Mouse (Mus musculus) lung, adult 2 months (tissue): ENCODE measurements around the gene Stpg4. TPM values are rescaled to one million over a fixed set of nuclear protein-coding genes. Genes with fewer than 3 reads are reported as not detected.

Experiments used
- DNase-seq: peaks from one replicate; pipeline ENCODE4 v3.0.0; 2022
- H3K4me1 ChIP-seq: fragments of 200-500 bp; 2 replicates; pipeline ENCODE4 v1.6.1; 2011; ENCODE audit warnings: low read length; ENCODE audit not compliant: control insufficient read depth, insufficient read depth
- H3K4me3 ChIP-seq: fragments of 200-500 bp; replicated peaks from 2 replicates; pipeline ENCODE3; 2011; ENCODE audit warnings: low read depth, mild to moderate bottlenecking, control low read depth, low read length; ENCODE audit errors: extremely low read depth
- CTCF ChIP-seq: fragments of 200-500 bp; IDR thresholded peaks from 2 replicates; pipeline ENCODE4 v1.5.1; 2011; ENCODE audit warnings: mild to moderate bottlenecking, low read length, control low read depth; ENCODE audit not compliant: insufficient read depth
- POLR2A ChIP-seq: fragments of 200-500 bp; IDR thresholded peaks from 2 replicates; pipeline ENCODE4 v1.6.1; 2011; ENCODE audit warnings: low read depth, mild to moderate bottlenecking, control low read depth, low read length, borderline replicate concordance; ENCODE audit errors: extremely low read depth
- WGBS: fragments of 180-500 bp; shearing (Covaris S2); methylation state at CpG from one replicate; pipeline ENCODE4 v1.1.7; 2018; 5-methylcytosine and 5-hydroxymethylcytosine counted together
- polyA plus RNA-seq: library from polyadenylated mRNA; depleted of rRNA; stranded (reverse); fragments of >200 nt; gene quantifications from 2 replicates; pipeline ENCODE4 v1.2.3, GENCODE M21; 2012

Gene Stpg4
- polyA plus RNA-seq, 1 experiment, result not detected

DNA sequence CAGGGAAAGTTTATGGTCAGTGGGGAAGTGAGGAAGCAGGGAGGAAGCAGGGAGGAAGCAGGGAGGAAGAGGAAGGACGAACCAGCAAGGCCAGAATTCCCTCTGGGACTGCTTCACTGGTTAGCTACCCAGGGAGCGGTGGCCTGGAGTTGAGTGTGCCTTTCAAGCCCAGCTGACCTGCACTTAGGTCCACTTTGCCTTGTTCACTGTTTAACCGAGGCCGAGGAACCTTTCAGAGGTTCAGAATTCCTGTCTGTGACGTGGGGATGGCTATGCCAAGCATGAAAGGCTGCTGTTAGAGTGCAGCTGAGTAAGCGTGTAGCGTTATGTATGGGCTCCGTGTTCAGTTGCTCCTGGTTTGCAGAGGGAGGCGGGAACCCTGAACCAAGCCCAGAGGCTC is 54.2 kb downstream of the Stpg4 start:
- Histone ChIP-seq H3K4me3 (no peak overlapping the region), H3K4me1 (peaks cover 8% of the 10 kb centered on the region)
- no peak for DNase-seq
- TF ChIP-seq POLR2A, result no peak
- TF ChIP-seq CTCF, result no peak
- 82% methylated on average over 9 of the region's 9 CpGs for WGBS

DNA sequence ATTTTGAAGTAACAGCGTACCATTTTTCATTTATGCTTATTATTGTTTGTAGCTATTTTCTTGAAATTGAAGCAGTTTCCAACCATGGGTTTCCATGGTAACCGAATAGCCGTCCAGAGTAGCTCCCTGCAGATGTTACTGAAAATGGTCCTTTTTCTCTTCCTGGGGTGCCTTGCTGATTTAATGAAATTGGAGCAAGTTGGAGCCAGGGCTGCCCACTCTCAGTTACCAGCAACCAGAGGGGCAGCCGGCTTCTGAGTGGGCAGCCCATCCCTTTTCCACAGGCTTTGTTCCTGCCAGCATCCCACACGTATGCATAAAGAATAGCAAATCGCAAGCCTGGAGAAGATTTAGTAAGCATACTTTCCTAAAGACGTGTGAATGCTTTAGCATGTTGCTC is 55.4 kb downstream of the Stpg4 start:
- DNase-seq, result no peak
- TF ChIP-seq CTCF (no peak), POLR2A (no peak)
- H3K4me1 ChIP-seq, result peaks cover 15% of the 10 kb centered on the region
- WGBS, result 88% methylated on average over 7 of the region's 7 CpGs
- H3K4me3 ChIP-seq, result no peak overlapping the region

DNA sequence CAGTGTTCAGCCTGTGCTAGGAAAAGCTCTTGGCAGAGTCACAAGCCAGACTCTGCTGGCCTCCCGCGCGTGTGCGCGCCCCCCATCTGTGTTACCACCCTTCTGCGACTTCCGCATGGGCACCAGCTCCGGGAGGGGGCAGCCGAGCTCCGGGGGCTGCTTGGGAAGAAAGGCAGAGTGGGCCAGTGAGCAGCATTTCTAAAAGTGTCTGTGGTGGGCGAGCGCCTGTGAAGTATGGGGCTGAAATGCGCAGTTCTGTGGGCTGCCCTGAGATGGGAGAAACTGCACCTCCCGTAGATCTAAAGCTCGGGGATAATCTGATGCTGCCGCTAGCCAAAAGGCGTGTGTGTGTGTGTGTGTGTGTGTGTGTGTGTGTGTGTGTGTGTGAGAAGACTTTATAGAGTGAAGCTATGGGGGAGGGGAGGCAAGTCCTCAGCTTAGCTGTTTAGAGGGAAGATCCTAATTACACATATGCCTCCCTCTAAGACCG is 58.2 kb downstream of the Stpg4 start:
- Histone ChIP-seq H3K4me1 (peaks cover 20% of the 10 kb centered on the region), H3K4me3 (no peak overlapping the region)
- no peak for DNase-seq
- WGBS, result 79% methylated on average over 18 of the region's 18 CpGs
- TF ChIP-seq POLR2A (no peak), CTCF (no peak)

DNA sequence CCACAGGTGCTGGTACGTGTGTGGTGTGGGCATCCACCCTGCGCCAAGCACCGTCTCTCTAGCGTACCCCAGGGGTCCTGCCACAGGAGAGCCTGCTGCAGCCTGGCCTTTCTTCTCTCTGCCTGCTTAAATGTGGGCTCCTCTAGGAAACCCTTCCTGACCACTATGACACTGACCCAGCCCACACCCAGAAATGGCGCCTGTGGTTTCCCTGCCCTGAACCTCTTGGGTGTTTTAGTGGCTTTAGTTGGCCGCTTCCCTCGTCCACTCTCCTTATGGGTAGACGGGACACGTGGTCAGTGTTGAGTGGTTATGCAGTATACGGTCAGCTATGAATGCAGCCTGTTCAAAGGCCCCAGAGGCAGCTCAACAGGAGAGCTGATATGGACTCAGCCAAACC is 59.1 kb downstream of the Stpg4 start:
- no peak for DNase-seq
- Histone ChIP-seq H3K4me3 (no peak overlapping the region), H3K4me1 (peaks cover 20% of the 10 kb centered on the region)
- 84% methylated on average over 10 of the region's 10 CpGs for WGBS
- TF ChIP-seq CTCF (no peak), POLR2A (no peak)

DNA sequence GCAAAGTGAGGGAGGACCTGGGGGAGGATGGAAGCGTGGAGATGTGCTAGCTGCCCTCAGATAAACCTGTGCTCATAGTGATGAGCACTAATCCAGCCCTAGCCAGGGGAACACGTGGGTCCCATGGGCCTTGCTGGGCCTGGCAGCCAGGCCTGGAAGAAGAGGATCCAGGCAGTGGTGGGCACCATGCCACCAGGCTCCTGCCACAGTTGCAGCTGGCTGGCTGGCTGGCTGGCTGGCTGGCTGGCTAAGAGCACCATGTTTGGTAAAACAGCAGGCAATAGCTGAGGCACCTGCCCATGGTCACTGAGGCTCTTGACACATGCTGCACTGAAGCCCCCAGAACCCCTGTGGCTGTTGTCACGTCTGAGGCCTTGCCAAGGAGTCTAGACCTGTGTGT is 59.9 kb downstream of the Stpg4 start:
- H3K4me1 ChIP-seq, result peaks cover 20% of the 10 kb centered on the region
- no peak overlapping the region for H3K4me3 ChIP-seq
- TF ChIP-seq POLR2A (no peak), CTCF (no peak)
- 57% methylated on average over 3 of the region's 3 CpGs for WGBS
- no peak for DNase-seq

DNA sequence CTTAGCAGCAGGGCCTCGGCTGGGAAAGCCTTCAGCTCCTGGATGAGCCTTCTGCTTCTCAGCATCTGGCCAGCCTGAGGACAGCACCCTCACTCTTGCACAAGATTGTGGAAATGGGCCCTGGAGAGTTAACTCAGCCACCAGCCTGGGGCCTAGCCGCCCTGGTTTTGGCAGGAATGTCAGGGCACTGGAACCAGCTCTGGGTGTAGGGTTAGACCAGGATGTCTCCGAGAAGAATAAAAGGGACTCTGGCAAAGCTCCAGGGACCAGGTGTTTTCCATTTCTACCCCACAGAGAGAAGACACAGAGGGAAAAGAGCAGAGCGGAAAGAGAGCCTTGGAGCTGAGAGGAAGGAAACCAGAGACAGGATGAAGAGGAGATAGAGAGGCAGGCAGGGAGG is 60.3 kb downstream of the Stpg4 start:
- TF ChIP-seq CTCF, result no peak
- TF ChIP-seq POLR2A, result no peak
- 54% methylated on average over 4 of the region's 4 CpGs for WGBS
- H3K4me1 ChIP-seq, result peaks cover 20% of the 10 kb centered on the region
- H3K4me3 ChIP-seq, result no peak overlapping the region
- no peak for DNase-seq

DNA sequence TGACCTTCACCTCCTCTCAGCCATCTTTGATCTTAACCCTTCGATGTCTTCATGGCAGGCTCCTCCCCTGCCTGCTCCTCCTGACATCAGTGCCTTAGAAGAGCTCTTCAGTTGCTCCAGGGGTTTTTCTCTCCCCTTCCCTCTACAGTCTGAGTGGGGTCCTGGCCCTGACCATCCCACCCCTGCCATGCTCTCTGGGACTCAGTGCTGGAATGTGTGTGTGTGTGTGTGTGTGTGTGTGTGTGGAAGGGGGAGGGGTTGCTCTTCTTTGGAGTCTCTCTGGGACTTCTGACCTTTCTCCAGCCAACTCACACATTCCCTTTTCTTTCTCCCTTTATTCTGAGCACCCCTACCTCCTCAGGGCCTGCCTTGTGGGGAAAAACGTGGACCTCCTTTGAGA is 61.0 kb downstream of the Stpg4 start:
- TF ChIP-seq CTCF (no peak), POLR2A (no peak)
- 51% methylated on average over 2 of the region's 2 CpGs for WGBS
- Histone ChIP-seq H3K4me1 (peaks cover 20% of the 10 kb centered on the region), H3K4me3 (no peak overlapping the region)
- DNase-seq, result no peak

DNA sequence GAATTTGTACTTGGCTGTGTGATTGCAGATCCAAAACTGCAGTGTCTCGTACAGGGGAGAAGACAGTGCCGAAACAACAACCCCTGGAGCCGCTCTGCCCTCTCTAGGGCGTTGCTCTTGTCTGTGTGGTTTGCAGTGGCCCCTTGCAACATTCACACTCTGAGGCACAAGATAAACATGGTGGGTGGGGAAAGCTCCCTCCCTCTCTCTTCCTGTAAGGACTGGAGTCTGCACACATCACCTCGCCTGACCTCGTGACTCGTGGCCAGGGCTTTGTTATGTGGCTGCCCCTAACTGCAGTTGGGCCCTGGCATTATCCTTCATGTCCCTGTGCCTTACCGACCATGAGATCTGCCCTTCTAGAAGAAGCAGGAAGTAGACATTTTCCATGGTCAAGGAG is 62.3 kb downstream of the Stpg4 start:
- no peak for DNase-seq
- H3K4me3 ChIP-seq, result no peak overlapping the region
- TF ChIP-seq POLR2A (no peak), CTCF (no peak)
- H3K4me1 ChIP-seq, result peaks cover 20% of the 10 kb centered on the region
- 26% methylated on average over 8 of the region's 8 CpGs for WGBS

DNA sequence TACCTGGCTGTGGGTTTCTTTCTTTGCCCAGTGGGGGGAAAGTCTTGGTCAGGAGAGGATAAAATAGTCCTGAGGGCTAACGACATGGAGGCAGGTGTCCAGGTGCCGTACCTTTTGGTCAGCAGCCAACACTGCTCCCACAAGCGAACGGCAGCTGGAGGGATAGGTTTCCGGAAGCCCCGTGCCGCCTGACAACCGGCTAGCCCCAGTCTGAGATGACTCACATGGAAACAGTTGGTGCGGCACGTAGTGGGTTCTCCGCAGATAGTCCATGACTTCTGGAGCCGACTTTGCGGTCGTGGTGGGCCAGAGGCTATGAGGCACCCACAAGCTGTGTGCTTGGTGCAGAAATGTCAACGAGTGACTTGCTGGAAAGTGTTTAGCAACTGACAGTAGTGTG is 63.4 kb downstream of the Stpg4 start:
- WGBS, result 88% methylated on average over 15 of the region's 15 CpGs
- no peak overlapping the region for H3K4me3 ChIP-seq
- TF ChIP-seq CTCF, result no peak
- no peak for TF ChIP-seq POLR2A
- no peak for DNase-seq
- peaks cover 20% of the 10 kb centered on the region for H3K4me1 ChIP-seq

DNA sequence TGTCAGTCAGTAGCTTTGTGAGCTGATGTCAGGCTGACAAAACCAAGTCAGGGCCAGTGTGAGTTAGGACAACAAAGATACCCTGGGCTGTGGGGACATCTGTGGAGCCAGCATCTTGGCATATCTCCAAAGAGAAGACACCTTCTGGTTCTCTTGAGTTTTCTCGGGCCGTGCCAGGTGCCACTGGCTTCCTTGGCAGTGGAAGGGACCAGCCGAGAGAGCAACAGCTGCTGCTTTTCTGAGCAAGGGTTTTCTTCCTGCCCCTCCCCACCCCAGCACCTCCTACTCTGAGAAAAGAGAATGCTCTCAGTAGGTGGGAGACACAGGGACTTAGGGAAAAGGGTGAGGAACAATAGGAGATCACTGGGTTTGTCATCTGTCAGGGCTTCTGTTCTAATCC is 66.4 kb downstream of the Stpg4 start:
- WGBS, result 63% methylated on average over 3 of the region's 3 CpGs
- H3K4me1 ChIP-seq, result peaks cover 9% of the 10 kb centered on the region
- DNase-seq, result no peak
- TF ChIP-seq POLR2A (no peak), CTCF (no peak)
- H3K4me3 ChIP-seq, result no peak overlapping the region

DNA sequence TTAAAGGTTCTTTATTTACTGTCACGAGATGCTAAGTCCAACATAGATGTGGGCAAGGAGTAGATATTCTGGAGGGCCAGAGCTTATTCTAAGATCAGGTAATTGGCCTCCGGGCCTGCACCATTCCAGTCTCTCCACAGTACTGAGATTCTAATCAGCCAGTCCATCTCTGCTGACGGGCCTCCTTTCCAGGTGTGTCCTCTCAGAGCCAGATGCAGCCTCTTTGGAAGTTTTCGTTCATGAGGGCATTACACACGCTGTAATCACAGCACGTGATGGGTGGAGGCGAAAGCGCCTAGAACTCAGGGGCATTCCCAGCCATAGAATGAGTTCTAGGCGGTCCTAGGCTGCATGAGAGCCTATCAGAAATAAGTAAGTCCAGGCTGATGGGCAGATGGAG is 70.0 kb downstream of the Stpg4 start:
- no peak for DNase-seq
- no peaks in the 10 kb centered on the region for H3K4me1 ChIP-seq
- 81% methylated on average over 9 of the region's 9 CpGs for whole genome bisulfite sequencing
- TF ChIP-seq CTCF (no peak), POLR2A (no peak)
- H3K4me3 ChIP-seq, result no peak overlapping the region
